Mouse (Mus musculus) c-Kit-negative CD71-positive TER-119-positive erythroid progenitor cells, embryonic 14.5 days (primary cell): ENCODE measurements around the gene Galnt18.

Experiments
- DNase-seq: peaks from one replicate; pipeline ENCODE4 v3.0.0-alpha.2; 2013; ENCODE audit warnings: low read depth, low spot score

Gene Galnt18

DNA sequence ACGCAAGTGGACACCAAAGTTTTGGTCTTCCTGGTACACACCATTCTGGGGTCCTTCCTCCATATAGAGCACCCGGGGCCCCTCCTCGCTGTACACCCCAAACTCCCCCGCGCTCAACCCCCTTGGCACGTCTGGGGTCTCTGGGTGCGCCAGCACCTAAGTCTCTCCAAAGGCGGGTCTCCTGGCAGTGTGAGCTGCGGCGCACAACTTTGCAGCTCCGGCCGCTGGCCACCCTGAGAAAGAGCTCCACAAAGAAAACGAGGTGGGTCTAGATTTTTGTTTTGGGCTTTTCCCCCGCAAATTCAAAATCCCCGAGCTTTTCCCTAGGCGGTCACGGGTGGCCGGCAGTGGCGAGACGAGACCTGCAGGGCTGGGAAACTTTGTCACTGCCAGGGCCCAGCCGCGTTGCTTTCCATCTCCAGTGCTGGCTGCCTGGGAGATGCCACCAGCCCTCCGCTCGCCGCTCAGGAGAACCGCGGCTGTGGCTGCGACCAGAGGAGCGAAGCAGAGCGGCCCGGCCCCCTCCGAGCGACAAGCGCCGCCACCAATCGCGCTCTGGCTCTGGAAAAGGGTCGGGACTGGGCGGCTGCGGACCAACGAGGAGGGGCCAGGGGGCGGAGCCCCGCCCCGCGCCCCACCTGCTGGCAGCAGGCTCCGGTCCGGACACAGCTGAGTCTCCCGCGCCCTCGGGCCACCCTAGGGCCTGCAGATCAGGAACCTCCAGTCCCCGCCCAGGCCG, at the start of gene Galnt18:
Gene Galnt18 (minus strand): TSS at position 474 of the 739 bp plus-strand sequence.
- no peak for DNase-seq

DNA sequence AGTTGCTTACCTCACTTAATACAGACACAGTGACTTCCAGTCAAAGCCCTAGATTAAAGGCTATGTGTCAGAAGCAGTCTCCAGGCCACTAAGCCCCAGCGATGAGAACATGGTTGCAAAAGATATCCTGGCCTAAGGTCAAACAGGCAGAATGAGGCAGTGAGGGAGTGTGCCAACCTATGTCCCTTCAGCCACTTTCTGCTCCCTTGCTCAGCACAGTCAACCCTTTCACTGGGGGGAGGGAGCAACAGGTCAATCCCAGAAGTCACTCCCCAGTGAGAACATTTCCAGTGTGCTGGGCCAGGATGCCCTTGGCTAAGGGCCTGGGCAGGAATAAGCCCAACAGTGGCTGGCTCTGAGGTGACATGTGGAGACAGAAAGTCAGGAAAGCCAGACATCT, 47.6 kb upstream of the Galnt18 start:
- DNase-seq = no peak

- DNase-seq = no peak
Measured at GRCm38 (mm10) chr7:111813093-111813492, 33.3 kb upstream of the Galnt18 start.

DNA sequence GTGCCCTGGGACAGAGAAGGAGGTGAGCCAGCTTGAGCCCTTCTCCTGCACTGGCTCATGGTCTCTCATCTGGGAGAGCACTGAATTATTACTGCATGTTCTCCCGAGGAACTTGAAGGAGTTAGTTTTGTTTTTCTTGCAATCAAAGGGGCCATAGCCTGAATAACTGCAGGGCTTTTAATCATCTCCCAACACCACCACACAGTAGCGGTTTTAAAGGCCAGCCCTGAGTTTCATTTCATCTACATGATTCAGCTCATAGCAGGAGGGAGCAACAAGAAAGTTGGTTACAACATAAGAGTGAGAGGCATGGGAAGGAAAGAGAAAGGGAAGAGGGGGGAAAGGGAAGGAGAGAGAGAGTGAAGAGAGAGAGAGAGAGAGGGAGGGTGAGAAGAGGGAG, 31.3 kb upstream of the Galnt18 start:
- no peak for DNase-seq

DNA sequence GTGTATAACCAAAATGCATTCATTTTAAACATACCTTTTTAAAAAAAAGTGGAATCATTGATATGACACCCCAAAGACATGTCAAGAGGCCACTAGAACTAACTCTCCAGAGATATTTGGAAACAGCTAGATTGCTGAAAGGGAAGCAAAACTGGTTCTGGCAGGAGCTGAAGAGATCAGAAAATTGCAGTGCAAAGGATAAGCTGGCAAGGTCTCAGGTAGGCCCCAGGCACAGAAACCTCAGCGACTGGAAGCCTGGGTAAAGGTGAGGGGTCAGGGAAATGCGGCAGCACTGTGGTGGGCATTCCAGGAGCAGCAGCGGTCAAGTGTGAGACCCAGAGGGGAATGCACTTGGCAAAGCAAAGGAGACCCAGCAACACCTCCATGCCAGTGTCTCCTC, 30.0 kb upstream of the Galnt18 start:
- DNase-seq = no peak

GRCm38 (mm10) chr7:111806083-111806482, 26.3 kb upstream of the Galnt18 start:
- DNase-seq = no peak

- no peak for DNase-seq
Measured at GRCm38 (mm10) chr7:111804646-111805045, 24.9 kb upstream of the Galnt18 start.

- no peak for DNase-seq
Measured at GRCm38 (mm10) chr7:111800785-111801184, 21.0 kb upstream of the Galnt18 start.

- DNase-seq = no peak
Measured at GRCm38 (mm10) chr7:111800120-111800519, 20.3 kb upstream of the Galnt18 start.

GRCm38 (mm10) chr7:111799021-111799420, 19.2 kb upstream of the Galnt18 start:
- no peak for DNase-seq

- DNase-seq = no peak
Measured at GRCm38 (mm10) chr7:111797337-111798010, 17.7 kb upstream of the Galnt18 start.

GRCm38 (mm10) chr7:111795059-111795458, 15.3 kb upstream of the Galnt18 start:
- DNase-seq = no peak

GRCm38 (mm10) chr7:111792154-111792553, 12.4 kb upstream of the Galnt18 start:
- DNase-seq = no peak

DNA sequence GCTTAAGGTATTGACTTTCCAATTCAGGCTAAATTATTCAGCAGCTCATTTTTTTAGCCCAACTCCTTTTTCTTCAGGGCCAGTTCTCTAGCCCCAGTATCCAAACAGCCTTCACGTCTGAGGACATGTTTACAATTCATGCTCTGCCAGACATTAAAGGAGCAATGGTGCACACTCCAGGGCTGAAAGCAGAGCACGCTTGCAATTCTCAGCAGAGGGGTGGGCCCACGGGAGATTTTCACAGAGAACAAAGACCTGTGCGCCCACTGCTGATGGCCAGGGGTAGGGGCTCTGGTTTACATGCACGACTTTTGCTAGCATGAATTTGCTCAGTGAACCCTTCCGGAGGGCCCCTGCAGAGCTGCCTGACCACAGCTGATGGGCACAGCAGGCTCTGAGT, 11.6 kb upstream of the Galnt18 start:
- DNase-seq = no peak

DNA sequence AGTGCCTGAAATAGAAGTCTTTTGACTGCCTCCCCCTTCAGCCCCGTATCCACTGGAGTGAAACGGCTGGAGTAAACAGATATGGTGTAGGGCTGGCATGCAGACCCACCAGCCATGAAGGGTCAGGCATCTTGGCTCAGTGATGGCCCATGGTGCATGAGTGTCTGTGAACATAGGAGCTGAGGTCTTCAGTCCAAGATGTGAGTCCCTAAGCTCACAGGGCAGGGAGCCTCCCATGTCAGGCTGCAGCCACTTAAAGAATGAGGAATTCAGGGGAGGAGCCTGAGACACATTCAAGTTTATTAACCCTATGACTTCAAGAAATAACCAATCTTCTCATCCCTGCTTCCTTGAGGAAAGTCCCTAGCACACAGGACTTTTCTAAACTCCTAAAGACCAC, 8.1 kb upstream of the Galnt18 start:
- DNase-seq = no peak

DNA sequence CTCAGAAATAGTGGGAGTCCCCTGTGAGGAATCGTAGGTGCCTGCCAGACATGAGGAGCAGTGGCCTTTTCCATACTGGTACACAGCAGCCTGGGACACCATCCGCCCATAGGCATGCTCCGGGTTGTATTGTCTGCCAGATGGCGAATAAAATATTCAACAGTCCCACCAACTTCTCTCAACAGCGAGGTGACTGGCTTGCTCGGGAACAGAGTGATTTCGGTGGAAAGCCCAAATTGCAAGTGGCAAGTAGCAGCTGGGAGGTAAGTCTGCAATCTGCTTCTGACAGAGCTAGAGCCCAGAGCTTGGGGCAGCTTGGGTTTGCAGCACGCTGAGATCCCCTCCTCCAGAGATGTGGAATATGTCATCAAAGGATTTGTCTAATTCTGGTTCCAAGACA, 5.7 kb upstream of the Galnt18 start:
- no peak for DNase-seq

DNA sequence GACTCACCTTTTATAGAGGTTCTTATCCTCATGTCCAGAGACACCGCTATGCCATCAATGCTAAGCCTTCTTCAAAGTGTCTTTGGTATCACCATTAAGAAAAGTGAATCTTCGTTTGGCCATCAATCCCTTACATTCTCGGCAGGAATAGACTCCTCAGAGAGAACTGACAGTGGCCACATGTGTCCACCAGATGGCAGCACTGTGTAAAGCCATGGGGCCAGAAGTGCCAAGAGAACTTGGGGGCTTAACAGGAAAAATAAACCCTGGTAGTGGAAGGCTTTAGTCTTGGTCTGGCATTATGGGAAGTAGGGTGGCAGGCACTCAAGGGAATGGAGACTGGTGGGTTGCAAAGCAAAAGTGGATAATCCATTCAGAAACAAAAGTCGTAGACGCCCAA, 2.3 kb upstream of the Galnt18 start:
- peak; percentile 8 for DNase-seq

GRCm38 (mm10) chr7:111781316-111781715, 1.5 kb upstream of the Galnt18 start:
- no peak for DNase-seq

DNA sequence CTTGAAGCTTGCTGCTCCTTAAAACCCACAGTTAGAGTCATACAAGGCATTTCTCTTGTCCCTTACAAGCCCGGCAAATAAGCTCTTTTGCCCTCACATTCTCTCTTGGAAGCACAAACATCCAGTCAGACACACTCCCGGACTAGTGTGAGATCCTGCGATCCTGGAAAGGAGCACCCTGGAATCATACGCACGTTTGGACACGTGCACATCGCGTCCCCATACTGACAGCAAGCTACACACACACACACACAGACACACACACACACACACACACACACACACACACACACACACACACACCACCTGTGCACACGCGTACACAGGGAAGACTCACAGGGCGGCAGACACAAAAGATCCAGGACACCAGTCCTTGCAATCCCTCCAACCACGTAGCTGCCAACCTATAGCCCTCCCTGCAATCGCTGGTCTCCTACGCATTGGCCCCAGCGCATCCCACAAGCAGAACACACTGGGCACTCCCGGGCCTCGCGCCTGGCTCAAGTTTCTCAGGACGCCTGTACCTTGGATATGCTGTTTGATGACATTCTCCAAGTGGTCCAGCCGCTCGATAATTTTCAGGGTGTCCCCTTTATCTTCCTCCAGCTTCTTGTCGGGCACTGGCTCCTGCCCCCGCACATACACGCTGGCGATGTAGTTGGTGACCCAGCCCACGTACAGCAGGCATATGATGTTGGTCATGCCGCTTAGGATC, 831 bp downstream of the Galnt18 start:
- no peak for DNase-seq

DNA sequence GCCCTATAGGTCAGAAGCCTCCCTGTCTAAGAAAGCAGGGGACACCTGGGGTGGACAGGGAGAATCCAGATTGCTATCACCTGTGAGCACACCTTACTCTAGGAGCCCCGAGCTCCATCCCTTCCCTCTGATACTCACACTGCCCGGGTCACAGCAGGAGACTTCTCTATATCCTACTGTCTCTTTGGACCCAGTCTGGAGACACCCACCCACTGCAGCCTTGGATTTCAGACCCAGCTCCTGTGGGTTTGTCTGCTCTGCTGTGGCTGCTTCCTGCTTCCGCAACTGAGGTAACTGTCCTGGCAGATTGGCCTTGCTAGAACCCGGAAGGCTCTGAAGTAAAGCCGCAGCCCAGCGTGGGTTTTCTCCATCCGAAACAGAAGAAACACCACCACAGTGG, 1.6 kb downstream of the Galnt18 start:
- no peak for DNase-seq

DNA sequence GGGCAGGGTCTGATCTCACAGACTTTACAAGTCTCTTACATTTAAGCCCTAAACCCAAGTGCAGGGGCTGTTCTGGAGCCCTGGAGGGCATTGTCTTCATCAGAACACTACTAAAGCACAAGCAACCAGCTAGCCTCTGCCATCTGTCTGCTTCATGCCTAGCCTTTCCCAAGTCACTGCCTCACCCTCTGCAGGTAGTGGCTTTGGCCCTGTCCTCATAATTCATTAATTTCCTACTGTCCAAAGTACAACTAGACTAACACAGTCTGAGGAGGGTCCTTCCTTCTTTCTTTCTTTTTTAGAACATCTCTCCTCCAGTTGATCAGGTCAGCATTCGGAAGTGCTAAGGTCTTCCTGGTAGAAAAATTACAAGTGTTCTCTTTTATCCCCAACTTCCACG, 2.6 kb downstream of the Galnt18 start:
- DNase-seq = no peak

GRCm38 (mm10) chr7:111776160-111776559, 3.6 kb downstream of the Galnt18 start:
- no peak for DNase-seq

DNA sequence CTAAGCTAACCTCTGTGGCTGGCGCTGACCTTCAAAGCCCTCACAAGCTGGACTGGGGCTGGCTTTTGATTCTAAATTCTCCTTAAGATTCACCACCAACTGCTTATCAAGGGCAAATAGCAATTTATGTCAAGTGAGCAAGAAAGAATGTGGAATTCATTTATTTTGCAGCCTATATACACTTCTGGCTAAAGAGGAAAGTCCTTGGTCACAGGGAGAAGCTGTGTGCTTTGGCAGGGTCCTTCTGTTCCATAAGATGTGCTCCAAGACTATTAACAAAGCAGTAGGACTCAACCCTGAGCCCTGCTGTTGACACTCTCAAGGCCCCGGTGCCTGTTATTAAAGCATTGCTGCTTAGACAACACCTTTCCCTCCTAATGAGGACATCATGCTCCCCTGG, 7.4 kb downstream of the Galnt18 start:
- no peak for DNase-seq
